Mouse (Mus musculus) midbrain, embryonic 15.5 days (tissue): ENCODE measurements around the gene Nrip1. TPM values are rescaled to one million over a fixed set of nuclear protein-coding genes. Genes with fewer than 3 reads are reported as not detected.

Experiments
- ATAC-seq: fragments of 200-750 bp; cut with Nextera tagmentation; replicated peaks from 2 replicates; pipeline ENCODE4 v1.8.0; 2017; ENCODE audit warnings: moderate TSS enrichment
- H3K27ac ChIP-seq: fragments of 300-500 bp; sonication (generic); 2 replicates; pipeline ENCODE4 v1.5.1; 2015; ENCODE audit warnings: mild to moderate bottlenecking, inconsistent platforms
- H3K27me3 ChIP-seq: fragments of 300-500 bp; sonication (generic); replicated peaks from 2 replicates; pipeline ENCODE4 v1.6.1; 2015; ENCODE audit warnings: inconsistent platforms
- H3K36me3 ChIP-seq: fragments of 300-500 bp; sonication (generic); replicated peaks from 2 replicates; pipeline ENCODE4 v1.6.1; 2015; ENCODE audit warnings: inconsistent platforms
- H3K4me1 ChIP-seq: fragments of 300-500 bp; sonication (generic); 2 replicates; pipeline ENCODE4 v1.6.1; 2015; ENCODE audit warnings: inconsistent platforms
- H3K4me2 ChIP-seq: fragments of 300-500 bp; sonication (generic); 2 replicates; pipeline ENCODE4 v1.6.1; 2015; ENCODE audit warnings: inconsistent platforms, mild to moderate bottlenecking, moderate library complexity
- H3K4me3 ChIP-seq: fragments of 300-500 bp; sonication (generic); 2 replicates; pipeline ENCODE4 v1.5.1; 2015; ENCODE audit warnings: mild to moderate bottlenecking, inconsistent platforms
- H3K9ac ChIP-seq: fragments of 300-500 bp; sonication (generic); 2 replicates; pipeline ENCODE4 v1.6.1; 2015; ENCODE audit warnings: mild to moderate bottlenecking, inconsistent platforms
- H3K9me3 ChIP-seq: fragments of 300-500 bp; sonication (generic); 2 replicates; pipeline ENCODE4 v1.6.1; 2016; ENCODE audit warnings: inconsistent platforms
- whole genome bisulfite sequencing: fragments of 180-500 bp; shearing (Covaris S2); methylation state at CpG from one replicate; pipeline ENCODE4 v1.1.7; 2015; ENCODE audit warnings: mixed read lengths; 5-methylcytosine and 5-hydroxymethylcytosine counted together
- polyA plus RNA-seq: library from polyadenylated mRNA; unstranded; fragments of >200 nt; fragmentation: Nextera tagmentation; extraction: Ambion mirVana; gene quantifications from 2 replicates; pipeline ENCODE4 v1.2.1, GENCODE M21; 2015

The Nrip1 gene
- polyA plus RNA-seq, 1 experiment from 2014 or later = 38.3 TPM

- Histone ChIP-seq H3K4me1 (peaks cover 35% of the 10 kb centered on the region), H3K9ac (peak overlapping the region; percentile 17; the same call in 1 of the 2 replicates), H3K4me3 (peak overlapping the region; percentile 19; the same call in 1 of the 2 replicates), H3K27ac (peak overlapping the region; percentile 29; the same call in 1 of the 2 replicates), H3K36me3 (no peaks in the 10 kb centered on the region), H3K27me3 (no peaks in the 10 kb centered on the region), H3K4me2 (peak overlapping the region; percentile 72), H3K9me3 (no peaks in the 10 kb centered on the region)
- ATAC-seq = no peak
- 39% methylated on average over 6 of the region's 6 CpGs for WGBS
Measured at GRCm38 (mm10) chr16:76370041-76370715, 3.4 kb downstream of the Nrip1 start.

- no peaks in the 10 kb centered on the region for H3K36me3 ChIP-seq
- H3K9me3 ChIP-seq = no peaks in the 10 kb centered on the region
- peaks cover 35% of the 10 kb centered on the region for H3K4me1 ChIP-seq
- 89% methylated on average over 9 of the region's 9 CpGs for WGBS
- H3K27ac ChIP-seq = no peak overlapping the region
- no peak for ATAC-seq
- no peak overlapping the region for H3K9ac ChIP-seq
- no peak overlapping the region for H3K4me2 ChIP-seq
- H3K27me3 ChIP-seq = no peaks in the 10 kb centered on the region
- no peak overlapping the region for H3K4me3 ChIP-seq
Measured at GRCm38 (mm10) chr16:76369236-76369635, 4.4 kb downstream of the Nrip1 start.

GRCm38 (mm10) chr16:76367261-76367908, 6.2 kb downstream of the Nrip1 start:
- 90% methylated on average over 12 of the region's 12 CpGs for WGBS
- no peak overlapping the region for H3K4me2 ChIP-seq
- no peak for ATAC-seq
- no peaks in the 10 kb centered on the region for H3K36me3 ChIP-seq
- H3K9me3 ChIP-seq = no peaks in the 10 kb centered on the region
- no peak overlapping the region for H3K4me3 ChIP-seq
- no peaks in the 10 kb centered on the region for H3K27me3 ChIP-seq
- no peak overlapping the region for H3K9ac ChIP-seq
- H3K4me1 ChIP-seq = peaks cover 28% of the 10 kb centered on the region
- H3K27ac ChIP-seq = no peak overlapping the region

- 76% methylated on average over 17 of the region's 17 CpGs for WGBS
Measured at GRCm38 (mm10) chr16:76365790-76366406, 7.7 kb downstream of the Nrip1 start.

GRCm38 (mm10) chr16:76365237-76365636, 8.4 kb downstream of the Nrip1 start:
- H3K27ac ChIP-seq = no peak overlapping the region
- 62% methylated on average over 10 of the region's 10 CpGs for WGBS
- no peak for ATAC-seq
- no peak overlapping the region for H3K4me2 ChIP-seq
- no peaks in the 10 kb centered on the region for H3K9me3 ChIP-seq
- H3K9ac ChIP-seq = no peak overlapping the region
- H3K4me1 ChIP-seq = peaks cover 14% of the 10 kb centered on the region
- H3K4me3 ChIP-seq = no peak overlapping the region
- no peaks in the 10 kb centered on the region for H3K36me3 ChIP-seq
- no peaks in the 10 kb centered on the region for H3K27me3 ChIP-seq

More at GRCm38 (mm10) chr16:76365790-76366406, 7.7 kb downstream of the Nrip1 start:
- ATAC-seq = no peak
- Histone ChIP-seq H3K9me3 (no peaks in the 10 kb centered on the region), H3K36me3 (no peaks in the 10 kb centered on the region), H3K27me3 (no peaks in the 10 kb centered on the region), H3K4me2 (no peak overlapping the region), H3K4me3 (no peak overlapping the region), H3K27ac (no peak overlapping the region), H3K4me1 (peaks cover 21% of the 10 kb centered on the region), H3K9ac (no peak overlapping the region)

DNA sequence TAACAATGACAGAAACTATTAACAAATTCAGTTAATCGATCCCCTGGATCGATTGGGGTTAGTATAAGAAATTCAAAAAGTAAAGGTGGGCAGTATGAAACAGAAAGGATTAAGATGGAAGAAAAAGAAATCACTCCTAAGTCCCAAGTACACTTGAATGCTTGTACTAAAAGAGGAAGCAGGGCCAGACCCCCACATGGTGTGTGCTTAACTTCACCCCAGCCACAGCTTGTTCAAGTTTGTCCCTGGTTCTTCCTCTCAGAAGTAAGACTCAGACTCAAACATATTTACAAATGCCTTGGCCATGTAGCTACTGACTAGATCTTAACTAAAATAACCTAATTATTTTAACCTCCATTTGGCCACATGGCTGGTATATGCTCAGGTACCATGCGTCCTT, 10.0 kb downstream of the Nrip1 start:
- no peak overlapping the region for H3K4me2 ChIP-seq
- no peaks in the 10 kb centered on the region for H3K36me3 ChIP-seq
- no peaks in the 10 kb centered on the region for H3K9me3 ChIP-seq
- 0 out of 2 replicates have a peak, but pooled peaks cover 2% of the 10 kb centered on the region for H3K4me1 ChIP-seq
- H3K9ac ChIP-seq = no peak overlapping the region
- 96% methylated on average over 3 of the region's 3 CpGs for WGBS
- no peak overlapping the region for H3K4me3 ChIP-seq
- no peaks in the 10 kb centered on the region for H3K27me3 ChIP-seq
- H3K27ac ChIP-seq = no peak overlapping the region
- no peak for ATAC-seq

GRCm38 (mm10) chr16:76362982-76363381, 10.6 kb downstream of the Nrip1 start:
- Histone ChIP-seq H3K4me2 (no peak overlapping the region), H3K9me3 (no peaks in the 10 kb centered on the region), H3K9ac (no peak overlapping the region), H3K36me3 (no peaks in the 10 kb centered on the region), H3K27ac (no peak overlapping the region), H3K27me3 (no peaks in the 10 kb centered on the region), H3K4me3 (no peak overlapping the region), H3K4me1 (peaks cover 6% of the 10 kb centered on the region; the same call in 1 of the 2 replicates)
- no peak for ATAC-seq
- 94% methylated on average over 12 of the region's 12 CpGs for WGBS

GRCm38 (mm10) chr16:76360441-76360840, 13.2 kb downstream of the Nrip1 start:
- Histone ChIP-seq H3K36me3 (no peaks in the 10 kb centered on the region), H3K4me1 (peaks cover 4% of the 10 kb centered on the region; the same call in 1 of the 2 replicates), H3K9ac (no peak overlapping the region), H3K4me2 (no peak overlapping the region), H3K27ac (no peak overlapping the region), H3K4me3 (no peak overlapping the region), H3K9me3 (no peaks in the 10 kb centered on the region), H3K27me3 (no peaks in the 10 kb centered on the region)
- no peak for ATAC-seq
- 93% methylated on average over 6 of the region's 6 CpGs for WGBS

DNA sequence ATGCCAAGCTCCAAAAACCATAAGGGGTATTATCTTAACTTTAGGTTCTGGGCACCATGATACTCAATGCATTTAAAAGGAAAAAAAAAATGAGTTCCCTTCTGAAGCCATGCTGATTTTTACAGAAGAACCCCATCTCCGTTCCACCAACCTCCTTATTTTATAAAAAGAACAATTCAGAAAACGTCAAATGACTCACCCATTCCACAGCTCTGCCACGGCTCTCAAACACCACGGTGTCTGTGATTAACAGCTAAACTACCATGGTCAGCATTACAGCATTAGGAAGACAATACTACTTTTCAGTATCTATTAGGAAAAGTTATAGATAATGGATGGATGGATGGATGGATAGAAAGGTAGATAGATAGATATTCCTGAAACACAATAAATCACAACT, 14.9 kb downstream of the Nrip1 start:
- Histone ChIP-seq H3K4me2 (no peak overlapping the region), H3K27me3 (no peaks in the 10 kb centered on the region), H3K4me3 (no peak overlapping the region), H3K27ac (no peak overlapping the region), H3K9ac (no peak overlapping the region), H3K4me1 (peaks cover 4% of the 10 kb centered on the region; the same call in 1 of the 2 replicates), H3K36me3 (no peaks in the 10 kb centered on the region), H3K9me3 (no peaks in the 10 kb centered on the region)
- 72% methylated on average over 4 of the region's 4 CpGs for WGBS
- no peak for ATAC-seq

DNA sequence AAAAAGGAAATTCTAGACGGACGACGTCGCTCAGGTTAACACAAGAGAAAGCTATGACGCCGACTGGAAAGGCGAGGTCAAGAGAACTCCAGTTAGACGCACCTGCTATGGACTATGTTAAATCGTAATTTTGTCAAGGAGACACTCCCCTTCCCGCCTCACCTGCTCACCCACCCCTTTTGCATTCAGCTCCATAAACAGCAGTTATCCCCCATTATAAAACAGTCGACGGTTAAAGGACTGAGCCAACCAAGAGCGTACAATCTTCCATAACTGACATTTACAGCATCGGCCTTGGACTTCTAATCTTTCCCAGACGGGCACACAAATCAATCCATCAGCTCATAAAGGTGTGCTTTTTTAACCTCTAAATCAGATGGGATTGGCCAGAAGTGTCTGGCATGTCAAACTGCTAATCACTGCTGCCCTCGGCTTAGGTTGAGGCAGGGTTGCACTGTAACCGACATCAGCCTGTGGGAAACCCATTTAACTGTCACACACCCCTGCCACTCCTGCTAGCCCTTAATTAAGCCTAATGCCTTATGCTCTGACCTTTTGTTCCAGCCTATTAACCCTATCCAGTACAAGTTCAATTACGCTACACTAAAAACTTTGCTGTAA, 15.4 kb downstream of the Nrip1 start:
- Histone ChIP-seq H3K27me3 (no peaks in the 10 kb centered on the region), H3K4me3 (no peak overlapping the region), H3K4me2 (no peak overlapping the region), H3K36me3 (no peaks in the 10 kb centered on the region), H3K9me3 (no peaks in the 10 kb centered on the region), H3K27ac (no peak overlapping the region), H3K9ac (no peak overlapping the region), H3K4me1 (peaks cover 4% of the 10 kb centered on the region; the same call in 1 of the 2 replicates)
- WGBS = 84% methylated on average over 18 of the region's 18 CpGs
- no peak for ATAC-seq

GRCm38 (mm10) chr16:76357155-76357554, 16.5 kb downstream of the Nrip1 start:
- no peak for ATAC-seq
- no peak overlapping the region for H3K9ac ChIP-seq
- no peaks in the 10 kb centered on the region for H3K27me3 ChIP-seq
- H3K36me3 ChIP-seq = no peaks in the 10 kb centered on the region
- no peaks in the 10 kb centered on the region for H3K9me3 ChIP-seq
- peaks cover 4% of the 10 kb centered on the region; the same call in 1 of the 2 replicates for H3K4me1 ChIP-seq
- H3K4me2 ChIP-seq = no peak overlapping the region
- WGBS = 95% methylated on average over 12 of the region's 12 CpGs
- H3K4me3 ChIP-seq = no peak overlapping the region
- no peak overlapping the region for H3K27ac ChIP-seq

DNA sequence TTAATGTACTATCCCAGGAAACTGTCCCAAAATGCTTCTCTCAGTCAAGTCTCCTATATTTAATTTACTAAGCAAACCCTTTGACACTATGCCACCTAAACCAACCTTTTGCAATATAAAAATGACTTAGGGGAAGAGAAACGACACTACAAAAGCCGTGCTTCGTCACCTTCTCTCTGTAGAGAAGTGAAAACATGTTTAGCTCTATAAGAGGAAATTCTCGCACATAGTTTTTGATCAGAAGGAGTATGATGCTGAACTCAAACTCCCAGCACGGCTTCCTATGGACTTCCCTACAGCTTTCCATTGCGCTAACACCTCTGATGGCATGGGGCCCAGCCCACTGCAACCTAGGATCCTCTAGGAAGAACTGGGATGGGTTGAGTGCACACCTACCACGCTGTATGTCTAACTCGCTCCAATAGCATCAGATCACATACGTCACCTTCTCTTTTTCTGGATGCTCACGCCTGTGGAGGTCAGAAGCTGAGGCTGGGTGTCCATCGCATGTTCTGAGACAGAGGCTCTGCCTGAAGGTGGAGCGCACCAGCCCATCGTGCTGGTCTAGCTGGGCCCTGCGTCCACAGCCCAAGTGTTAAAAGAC, 17.6 kb downstream of the Nrip1 start:
- Histone ChIP-seq H3K4me3 (no peak overlapping the region), H3K36me3 (no peaks in the 10 kb centered on the region), H3K27ac (no peak overlapping the region), H3K27me3 (no peaks in the 10 kb centered on the region), H3K4me1 (peaks cover 4% of the 10 kb centered on the region; the same call in 1 of the 2 replicates), H3K4me2 (no peak overlapping the region), H3K9me3 (no peaks in the 10 kb centered on the region), H3K9ac (no peak overlapping the region)
- WGBS = 96% methylated on average over 14 of the region's 14 CpGs
- no peak for ATAC-seq
